Mouse (Mus musculus) midbrain, embryonic 11.5 days (tissue): ENCODE results near the gene Cox19. TPM values are rescaled to one million over a fixed set of nuclear protein-coding genes. Genes with fewer than 3 reads are reported as not detected.

ENCODE experiments used
- ATAC-seq: fragments of 200-750 bp; cut with Nextera tagmentation; 2 replicates; pipeline ENCODE4 v1.8.0; 2017; ENCODE audit warnings: moderate TSS enrichment, moderate library complexity; ENCODE audit not compliant: low FRiP score
- DNase-seq: peaks from one replicate; pipeline ENCODE4 v3.0.0; 2015; ENCODE audit warnings: low spot score; ENCODE audit errors: missing footprints
- H3K27ac ChIP-seq: fragments of 300-500 bp; sonication (generic); 2 replicates; pipeline ENCODE4 v1.5.1; 2014; ENCODE audit warnings: low read depth, low read length
- H3K27me3 ChIP-seq: fragments of 300-500 bp; sonication (generic); 2 replicates; pipeline ENCODE4 v1.6.1; 2014; ENCODE audit warnings: mild to moderate bottlenecking, low read length, moderate library complexity, mixed read lengths; ENCODE audit not compliant: control insufficient read depth, insufficient read depth
- H3K36me3 ChIP-seq: fragments of 300-500 bp; sonication (generic); 2 replicates; pipeline ENCODE4 v1.6.1; 2014; ENCODE audit warnings: mild to moderate bottlenecking, low read length, moderate library complexity, mixed read lengths; ENCODE audit not compliant: control insufficient read depth, insufficient read depth
- H3K4me1 ChIP-seq: fragments of 300-500 bp; sonication (generic); 2 replicates; pipeline ENCODE4 v1.6.1; 2014; ENCODE audit warnings: low read length; ENCODE audit not compliant: control insufficient read depth, insufficient read depth
- H3K4me2 ChIP-seq: fragments of 300-500 bp; sonication (generic); 2 replicates; pipeline ENCODE4 v1.6.1; 2014; ENCODE audit warnings: mild to moderate bottlenecking, moderate library complexity
- H3K4me3 ChIP-seq: fragments of 300-500 bp; sonication (generic); 2 replicates; pipeline ENCODE4 v1.5.1; 2014; ENCODE audit warnings: low read depth, low read length
- H3K9ac ChIP-seq: fragments of 300-500 bp; sonication (generic); 2 replicates; pipeline ENCODE4 v1.6.1; 2014; ENCODE audit warnings: low read length
- H3K9me3 ChIP-seq: fragments of 300-500 bp; sonication (generic); 2 replicates; pipeline ENCODE4 v1.6.1; 2016; ENCODE audit warnings: low read length; ENCODE audit not compliant: control insufficient read depth
- WGBS: fragments of 180-500 bp; shearing (Covaris S2); extraction: QIAGEN DNeasy Blood & Tissue Kit; methylation state at CpG from one replicate; pipeline ENCODE4 v1.1.7; 2014; 5-methylcytosine and 5-hydroxymethylcytosine counted together
- polyA plus RNA-seq: library from polyadenylated mRNA; unstranded; fragments of >200 nt; fragmentation: Nextera tagmentation; extraction: Ambion mirVana; gene quantifications from 2 replicates; pipeline ENCODE4 v1.2.1, GENCODE M21; 2014

Cox19 gene
- polyA plus RNA-seq, 1 experiment from 2014 or later = 133 TPM

- DNase-seq = no peak
- no peaks in the 10 kb centered on the region for H3K36me3 ChIP-seq
- WGBS = 92% methylated on average over 5 of the region's 5 CpGs
- no peaks in the 10 kb centered on the region for H3K9me3 ChIP-seq
- no peak overlapping the region for H3K4me2 ChIP-seq
- H3K27ac ChIP-seq = no peak overlapping the region
- H3K9ac ChIP-seq = no peak overlapping the region; the same call in 1 of the 2 replicates
- no peak for ATAC-seq
- H3K4me3 ChIP-seq = no peak overlapping the region
- peaks cover 4% of the 10 kb centered on the region for H3K4me1 ChIP-seq
- H3K27me3 ChIP-seq = no peaks in the 10 kb centered on the region
Measured at GRCm38 (mm10) chr5:139386047-139386446, 34.8 kb upstream of the Cox19 start.

- no peak overlapping the region for H3K27ac ChIP-seq
- H3K27me3 ChIP-seq = no peaks in the 10 kb centered on the region
- H3K4me3 ChIP-seq = no peak overlapping the region
- no peak overlapping the region for H3K9ac ChIP-seq
- H3K9me3 ChIP-seq = no peaks in the 10 kb centered on the region
- H3K4me2 ChIP-seq = no peak overlapping the region
- peaks cover 7% of the 10 kb centered on the region for H3K4me1 ChIP-seq
- no peak for ATAC-seq
- no peaks in the 10 kb centered on the region for H3K36me3 ChIP-seq
- 83% methylated on average over 10 of the region's 10 CpGs for WGBS
- no peak for DNase-seq
Measured at GRCm38 (mm10) chr5:139384531-139384930, 33.3 kb upstream of the Cox19 start.

GRCm38 (mm10) chr5:139383234-139383633, 32.0 kb upstream of the Cox19 start:
- Histone ChIP-seq H3K9me3 (no peaks in the 10 kb centered on the region), H3K4me1 (peaks cover 7% of the 10 kb centered on the region), H3K4me3 (no peak overlapping the region), H3K4me2 (no peak overlapping the region), H3K27me3 (no peaks in the 10 kb centered on the region), H3K36me3 (no peaks in the 10 kb centered on the region), H3K27ac (no peak overlapping the region; the same call in 1 of the 2 replicates), H3K9ac (no peak overlapping the region)
- DNase-seq (no peak), ATAC-seq (no peak)
- 85% methylated on average over 9 of the region's 9 CpGs for WGBS

GRCm38 (mm10) chr5:139382760-139383159, 31.5 kb upstream of the Cox19 start:
- Histone ChIP-seq H3K27me3 (no peaks in the 10 kb centered on the region), H3K4me1 (peaks cover 7% of the 10 kb centered on the region), H3K9ac (no peak overlapping the region), H3K4me3 (no peak overlapping the region), H3K27ac (peak overlapping the region; percentile 25; the same call in 1 of the 2 replicates), H3K4me2 (no peak overlapping the region), H3K36me3 (no peaks in the 10 kb centered on the region), H3K9me3 (no peaks in the 10 kb centered on the region)
- ATAC-seq = no peak
- no peak for DNase-seq
- 72% methylated on average over 8 of the region's 8 CpGs for WGBS

GRCm38 (mm10) chr5:139381586-139382513, 30.6 kb upstream of the Cox19 start:
- Histone ChIP-seq H3K27ac (no peak overlapping the region; the same call in 1 of the 2 replicates), H3K27me3 (no peaks in the 10 kb centered on the region), H3K9ac (no peak overlapping the region), H3K9me3 (no peaks in the 10 kb centered on the region), H3K4me2 (peak overlapping the region; percentile 4; the same call in 1 of the 2 replicates), H3K4me1 (peaks cover 7% of the 10 kb centered on the region), H3K36me3 (no peaks in the 10 kb centered on the region), H3K4me3 (no peak overlapping the region)
- ATAC-seq (no peak), DNase-seq (no peak)
- WGBS = 81% methylated on average over 18 of the region's 18 CpGs

GRCm38 (mm10) chr5:139380385-139381248, 29.4 kb upstream of the Cox19 start:
- Histone ChIP-seq H3K27me3 (no peaks in the 10 kb centered on the region), H3K4me1 (peaks cover 7% of the 10 kb centered on the region)
- ATAC-seq = peak; percentile 89

GRCm38 (mm10) chr5:139379771-139380384, 28.7 kb upstream of the Cox19 start:
- H3K4me2 ChIP-seq = peak overlapping the region; percentile 89
- DNase-seq (peak; percentile 86), ATAC-seq (peak; percentile 36)
- peaks cover 7% of the 10 kb centered on the region for H3K4me1 ChIP-seq
- WGBS = 20% methylated on average over 8 of the region's 8 CpGs
- no peaks in the 10 kb centered on the region for H3K9me3 ChIP-seq
- H3K4me3 ChIP-seq = peak overlapping the region; percentile 60
- H3K36me3 ChIP-seq = no peaks in the 10 kb centered on the region
- no peak overlapping the region; the same call in 1 of the 2 replicates for H3K9ac ChIP-seq
- H3K27ac ChIP-seq = no peak overlapping the region
- H3K27me3 ChIP-seq = no peaks in the 10 kb centered on the region

More at GRCm38 (mm10) chr5:139380385-139381248, 29.4 kb upstream of the Cox19 start:
- H3K36me3 ChIP-seq = no peaks in the 10 kb centered on the region
- 1% methylated on average over 73 of the region's 73 CpGs for WGBS
- peak; percentile 96 for DNase-seq
- H3K9me3 ChIP-seq = no peaks in the 10 kb centered on the region
- H3K4me3 ChIP-seq = peak overlapping the region; percentile 60
- H3K4me2 ChIP-seq = peak overlapping the region; percentile 89
- H3K27ac ChIP-seq = peak overlapping the region; percentile 30
- H3K9ac ChIP-seq = peak overlapping the region; percentile 69

- Histone ChIP-seq H3K9me3 (no peaks in the 10 kb centered on the region), H3K27ac (0 out of 2 replicates have a peak overlapping the region, but pooled peaks have one; percentile 11), H3K9ac (no peak overlapping the region), H3K4me2 (no peak overlapping the region), H3K36me3 (no peaks in the 10 kb centered on the region), H3K27me3 (no peaks in the 10 kb centered on the region), H3K4me3 (no peak overlapping the region), H3K4me1 (peaks cover 7% of the 10 kb centered on the region)
- DNase-seq (no peak), ATAC-seq (no peak)
- WGBS = 53% methylated on average over 21 of the region's 21 CpGs
Measured at GRCm38 (mm10) chr5:139378986-139379629, 27.9 kb upstream of the Cox19 start.
